Mouse (Mus musculus) megakaryocyte, embryonic 14.5 days (primary cell): ENCODE data around the gene Tmem108. TPM values are rescaled to one million over a fixed set of nuclear protein-coding genes. Genes with fewer than 3 reads are reported as not detected.

Experiments
- H3K27me3 ChIP-seq: replicated peaks from 2 replicates; pipeline ENCODE3; 2012; ENCODE audit warnings: inconsistent platforms
- H3K36me3 ChIP-seq: replicated peaks from 2 replicates; pipeline ENCODE3; 2012; ENCODE audit warnings: low read length, inconsistent platforms, mixed read lengths
- H3K4me1 ChIP-seq: 2 replicates; pipeline ENCODE4 v1.6.1; 2012; ENCODE audit warnings: inconsistent platforms
- H3K4me3 ChIP-seq: replicated peaks from 2 replicates; pipeline ENCODE3; 2012; ENCODE audit warnings: moderate library complexity, mild to moderate bottlenecking, inconsistent platforms
- H3K9me3 ChIP-seq: 2 replicates; pipeline ENCODE4 v1.6.1; 2012; ENCODE audit warnings: inconsistent platforms
- FLI1 ChIP-seq: IDR thresholded peaks from 2 replicates; pipeline ENCODE4 v1.6.1; 2012; ENCODE audit warnings: low read length, inconsistent platforms, mixed read lengths
- GATA1 ChIP-seq: IDR thresholded peaks from 3 replicates; pipeline ENCODE4 v1.6.1; 2012; ENCODE audit warnings: mixed read lengths, low read length, inconsistent platforms, borderline replicate concordance
- polyA plus RNA-seq: library from polyadenylated mRNA; stranded (reverse); fragments of >175 nt; gene quantifications from 2 replicates; pipeline ENCODE4 v1.2.3, GENCODE M21; 2012; ENCODE audit warnings: low replicate concordance; ENCODE audit not compliant: insufficient read depth

Tmem108 gene
- polyA plus RNA-seq, 1 experiment, result 0.23 TPM

- Histone ChIP-seq H3K9me3 (no peaks in the 10 kb centered on the region), H3K4me1 (no peaks in the 10 kb centered on the region), H3K27me3 (peaks cover 2% of the 10 kb centered on the region), H3K36me3 (no peaks in the 10 kb centered on the region), H3K4me3 (no peak overlapping the region)
- TF ChIP-seq FLI1 (no peak), GATA1 (no peak)
Observed at GRCm38 (mm10) chr9:103626156-103626555, 135.5 kb downstream of the Tmem108 start.

GRCm38 (mm10) chr9:103624649-103625048 lies 137.0 kb downstream of the Tmem108 start:
- H3K27me3 ChIP-seq, result peaks cover 2% of the 10 kb centered on the region
- H3K4me3 ChIP-seq, result no peak overlapping the region
- no peaks in the 10 kb centered on the region for H3K4me1 ChIP-seq
- TF ChIP-seq GATA1 (no peak), FLI1 (no peak)
- H3K9me3 ChIP-seq, result no peaks in the 10 kb centered on the region
- H3K36me3 ChIP-seq, result no peaks in the 10 kb centered on the region

- H3K27me3 ChIP-seq, result peaks cover 2% of the 10 kb centered on the region
- H3K4me3 ChIP-seq, result no peak overlapping the region
- H3K36me3 ChIP-seq, result no peaks in the 10 kb centered on the region
- H3K4me1 ChIP-seq, result no peaks in the 10 kb centered on the region
- H3K9me3 ChIP-seq, result no peaks in the 10 kb centered on the region
- TF ChIP-seq GATA1 (no peak), FLI1 (no peak)
Observed at GRCm38 (mm10) chr9:103623560-103624316, 137.9 kb downstream of the Tmem108 start.

- peaks cover 2% of the 10 kb centered on the region for H3K27me3 ChIP-seq
- H3K36me3 ChIP-seq, result no peaks in the 10 kb centered on the region
- no peaks in the 10 kb centered on the region for H3K4me1 ChIP-seq
- TF ChIP-seq FLI1 (no peak), GATA1 (no peak)
- no peak overlapping the region for H3K4me3 ChIP-seq
- H3K9me3 ChIP-seq, result no peaks in the 10 kb centered on the region
Observed at GRCm38 (mm10) chr9:103622988-103623387, 138.6 kb downstream of the Tmem108 start.

- peaks cover 2% of the 10 kb centered on the region for H3K27me3 ChIP-seq
- no peaks in the 10 kb centered on the region for H3K36me3 ChIP-seq
- H3K9me3 ChIP-seq, result no peaks in the 10 kb centered on the region
- no peak for TF ChIP-seq GATA1
- no peak overlapping the region for H3K4me3 ChIP-seq
- no peaks in the 10 kb centered on the region for H3K4me1 ChIP-seq
Observed at GRCm38 (mm10) chr9:103621870-103622269, 139.8 kb downstream of the Tmem108 start.

GRCm38 (mm10) chr9:103620517-103621212 lies 141.0 kb downstream of the Tmem108 start:
- no peaks in the 10 kb centered on the region for H3K4me1 ChIP-seq
- no peaks in the 10 kb centered on the region for H3K36me3 ChIP-seq
- H3K4me3 ChIP-seq, result no peak overlapping the region

GRCm38 (mm10) chr9:103614260-103614659 lies 147.4 kb downstream of the Tmem108 start:
- H3K27me3 ChIP-seq, result no peaks in the 10 kb centered on the region
- H3K36me3 ChIP-seq, result no peaks in the 10 kb centered on the region
- no peaks in the 10 kb centered on the region for H3K4me1 ChIP-seq
- TF ChIP-seq GATA1 (no peak), FLI1 (no peak)
- H3K4me3 ChIP-seq, result no peak overlapping the region
- peaks cover 8% of the 10 kb centered on the region for H3K9me3 ChIP-seq

More at GRCm38 (mm10) chr9:103620517-103621212, 141.0 kb downstream of the Tmem108 start:
- no peaks in the 10 kb centered on the region for H3K9me3 ChIP-seq
- TF ChIP-seq GATA1 (no peak), FLI1 (no peak)
- H3K27me3 ChIP-seq, result no peaks in the 10 kb centered on the region

GRCm38 (mm10) chr9:103608161-103609058 lies 153.2 kb downstream of the Tmem108 start:
- no peaks in the 10 kb centered on the region for H3K27me3 ChIP-seq
- H3K4me3 ChIP-seq, result no peak overlapping the region
- no peak for TF ChIP-seq GATA1
- no peak for TF ChIP-seq FLI1
- H3K4me1 ChIP-seq, result no peaks in the 10 kb centered on the region
- no peaks in the 10 kb centered on the region for H3K36me3 ChIP-seq
- H3K9me3 ChIP-seq, result peaks cover 4% of the 10 kb centered on the region; the same call in 1 of the 2 replicates

- Histone ChIP-seq H3K4me1 (no peaks in the 10 kb centered on the region), H3K4me3 (no peak overlapping the region), H3K9me3 (no peaks in the 10 kb centered on the region), H3K27me3 (no peaks in the 10 kb centered on the region), H3K36me3 (no peaks in the 10 kb centered on the region)
- no peak for TF ChIP-seq GATA1
- TF ChIP-seq FLI1, result no peak
Observed at GRCm38 (mm10) chr9:103606056-103606455, 155.6 kb downstream of the Tmem108 start.
